Mouse (Mus musculus) lung, postnatal 0 days (tissue): ENCODE results near the gene Adgrb3. TPM values are rescaled to one million over a fixed set of nuclear protein-coding genes. Genes with fewer than 3 reads are reported as not detected.
"Not testable (repeated sequence)": the region's sequence is repeated elsewhere in the genome, so short reads cannot be mapped to it uniquely, and the experiment has no call there.

Source experiments
- ATAC-seq: fragments of 200-750 bp; cut with Nextera tagmentation; 2 replicates; pipeline ENCODE4 v1.8.0; 2017; ENCODE audit warnings: moderate library complexity
- DNase-seq: peaks from one replicate; pipeline ENCODE4 v3.0.0-alpha.2; 2016; ENCODE audit warnings: low spot score
- H3K27ac ChIP-seq: fragments of 300-500 bp; sonication (generic); 2 replicates; pipeline ENCODE4 v1.5.1; 2014; ENCODE audit warnings: antibody characterized with exemption, mild to moderate bottlenecking, low read length, mixed read lengths
- H3K27me3 ChIP-seq: fragments of 300-500 bp; sonication (generic); replicated peaks from 2 replicates; pipeline ENCODE4 v1.6.1; 2014; ENCODE audit warnings: low read length, mixed read lengths; ENCODE audit not compliant: insufficient read depth
- H3K36me3 ChIP-seq: fragments of 300-500 bp; sonication (generic); 2 replicates; pipeline ENCODE4 v1.6.1; 2014; ENCODE audit warnings: low read length, mixed read lengths; ENCODE audit not compliant: insufficient read depth
- H3K4me1 ChIP-seq: fragments of 300-500 bp; sonication (generic); 2 replicates; pipeline ENCODE4 v1.6.1; 2014; ENCODE audit warnings: antibody characterized with exemption, low read depth, low read length, mixed read lengths; ENCODE audit not compliant: insufficient read depth
- H3K4me2 ChIP-seq: fragments of 300-500 bp; sonication (generic); replicated peaks from 2 replicates; pipeline ENCODE4 v1.6.1; 2014; ENCODE audit warnings: low read depth, mild to moderate bottlenecking, low read length, moderate library complexity, mixed read lengths
- H3K4me3 ChIP-seq: fragments of 300-500 bp; sonication (generic); 2 replicates; pipeline ENCODE4 v1.5.1; 2014; ENCODE audit warnings: low read depth, low read length
- H3K9ac ChIP-seq: fragments of 300-500 bp; sonication (generic); replicated peaks from 2 replicates; pipeline ENCODE4 v1.6.1; 2014; ENCODE audit warnings: low read depth, mild to moderate bottlenecking
- H3K9me3 ChIP-seq: fragments of 300-500 bp; sonication (generic); 2 replicates; pipeline ENCODE4 v1.6.1; 2016; ENCODE audit warnings: low read length, mixed read lengths
- CTCF ChIP-seq: IDR thresholded peaks from 2 replicates; pipeline ENCODE4 v1.5.1; 2016; ENCODE audit warnings: antibody characterized with exemption, mild to moderate bottlenecking
- EP300 ChIP-seq: IDR thresholded peaks from 2 replicates; pipeline ENCODE4 v1.6.1; 2016; ENCODE audit warnings: antibody characterized with exemption, mild to moderate bottlenecking, control low read depth
- WGBS: fragments of 180-500 bp; shearing (Covaris S2); extraction: QIAGEN DNeasy Blood & Tissue Kit; methylation state at CpG from one replicate; pipeline ENCODE4 v1.1.7; 2014; 5-methylcytosine and 5-hydroxymethylcytosine counted together
- polyA plus RNA-seq: library from polyadenylated mRNA; unstranded; fragments of >200 nt; fragmentation: Nextera tagmentation; extraction: Ambion mirVana; gene quantifications from 2 replicates; pipeline ENCODE4 v1.2.1, GENCODE M21; 2015

Adgrb3 gene
- polyA plus RNA-seq, 1 experiment from 2014 or later = 0.05 TPM

DNA sequence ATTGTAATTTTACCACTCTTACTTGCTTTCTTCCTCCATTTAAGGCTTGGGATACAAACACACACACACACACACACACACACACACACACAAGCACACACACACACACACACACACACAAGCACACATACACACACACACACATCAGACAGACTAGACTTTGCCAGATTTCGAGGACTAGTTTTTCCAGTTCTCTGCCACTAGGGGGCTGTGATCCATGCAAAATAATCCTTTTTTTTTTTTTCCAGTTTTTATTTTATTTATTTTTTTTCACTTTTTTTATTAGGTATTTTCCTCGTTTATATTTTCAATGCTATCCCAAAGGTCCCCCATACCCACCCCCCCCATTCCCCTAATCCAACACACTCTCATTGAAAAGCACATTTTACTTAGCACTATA, 357.9 kb downstream of the Adgrb3 start:
- DNase-seq, H3K4me3 ChIP-seq, H3K9me3 ChIP-seq, ATAC-seq, H3K36me3 ChIP-seq, H3K4me1 ChIP-seq, H3K9ac ChIP-seq, H3K27ac ChIP-seq, H3K27me3 ChIP-seq, H3K4me2 ChIP-seq: not testable (repeated sequence)
- TF ChIP-seq CTCF = 0 out of 2 replicates have a peak, but pooled peaks have one; percentile 13
- 53% methylated on average over 2 of the region's 2 CpGs for WGBS

DNA sequence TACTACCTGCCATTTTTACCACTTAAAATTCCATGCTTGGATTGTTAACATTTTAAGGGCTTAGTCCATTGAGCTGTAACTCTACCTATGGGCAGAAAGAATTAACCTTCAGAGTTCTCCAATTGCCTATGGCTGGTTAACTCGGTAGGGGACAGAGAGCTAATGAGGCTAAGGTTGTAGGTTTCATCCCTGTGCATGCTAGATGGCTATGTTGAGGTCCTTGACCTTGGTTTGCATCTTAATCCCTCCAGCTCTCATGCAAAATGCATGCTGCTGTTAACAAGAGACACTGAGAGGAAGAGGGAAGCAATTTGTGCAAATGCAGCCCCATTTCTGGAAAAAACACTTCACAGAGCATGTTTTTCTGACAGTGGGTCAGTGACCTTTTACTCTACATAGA, 366.9 kb downstream of the Adgrb3 start:
- H3K9me3 ChIP-seq = no peaks in the 10 kb centered on the region
- no peak overlapping the region for H3K4me2 ChIP-seq
- H3K27me3 ChIP-seq = no peaks in the 10 kb centered on the region
- no peak overlapping the region for H3K27ac ChIP-seq
- no peak overlapping the region for H3K4me3 ChIP-seq
- DNase-seq (no peak), ATAC-seq (no peak)
- WGBS = 53% methylated on average over 1 of the region's 1 CpGs
- no peaks in the 10 kb centered on the region for H3K4me1 ChIP-seq
- no peaks in the 10 kb centered on the region for H3K36me3 ChIP-seq
- no peak overlapping the region for H3K9ac ChIP-seq
- TF ChIP-seq EP300 (no peak), CTCF (no peak)

DNA sequence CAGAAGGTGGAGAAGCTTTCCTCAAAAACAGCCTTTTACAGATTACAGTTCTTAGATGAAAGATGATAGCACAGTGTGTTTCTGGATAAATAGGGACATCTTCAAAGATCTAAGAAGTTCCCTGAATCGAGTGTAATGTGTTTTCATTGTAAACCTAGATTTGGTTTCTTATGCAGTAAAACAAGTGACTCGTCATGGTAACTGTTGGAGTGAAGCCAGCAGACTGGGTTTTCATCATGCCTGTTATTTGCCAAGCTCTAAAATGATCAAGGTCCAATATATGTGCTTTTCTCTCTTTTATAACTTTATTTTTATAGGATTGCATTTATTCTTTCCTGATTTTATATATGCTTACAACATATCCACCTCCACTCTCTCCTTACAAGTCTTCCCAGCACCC, 394.0 kb downstream of the Adgrb3 start:
- Histone ChIP-seq H3K9me3 (no peaks in the 10 kb centered on the region), H3K27me3 (no peaks in the 10 kb centered on the region), H3K4me1 (no peaks in the 10 kb centered on the region), H3K36me3 (no peaks in the 10 kb centered on the region), H3K4me2 (no peak overlapping the region), H3K9ac (no peak overlapping the region), H3K27ac (no peak overlapping the region), H3K4me3 (no peak overlapping the region)
- no peak for ATAC-seq
- no peak for DNase-seq
- WGBS = 49% methylated on average over 2 of the region's 2 CpGs
- TF ChIP-seq EP300 (no peak), CTCF (no peak)

DNA sequence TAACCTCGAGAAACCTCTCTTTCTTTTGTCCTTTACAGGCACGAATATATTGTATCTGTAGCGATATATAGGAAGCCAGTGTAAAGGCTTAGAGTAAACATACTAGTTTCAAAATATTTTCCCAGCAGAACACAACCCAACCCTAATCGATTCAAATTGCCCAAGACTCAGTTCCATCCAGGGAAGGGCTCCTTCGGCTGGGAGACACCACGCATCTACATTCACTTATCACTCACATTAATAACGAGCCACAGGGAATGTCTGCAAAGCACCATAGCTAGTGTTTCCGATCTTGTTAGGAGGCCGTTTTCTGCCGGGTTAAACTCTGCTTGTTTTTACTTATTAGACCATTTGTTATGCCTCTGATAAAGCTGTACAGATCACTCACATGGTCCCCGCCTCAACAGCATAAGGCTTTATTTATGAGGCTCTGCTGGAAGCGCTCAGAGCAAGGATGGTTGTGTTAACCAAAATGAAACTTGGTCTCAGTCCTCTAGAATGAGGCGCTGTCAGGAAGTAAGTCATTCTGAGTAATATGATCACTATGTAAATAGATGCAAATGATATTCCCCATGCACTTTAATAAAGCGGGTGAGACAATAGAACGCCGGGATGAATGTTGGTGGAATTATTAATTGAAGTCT, 399.2 kb downstream of the Adgrb3 start:
- H3K36me3 ChIP-seq = no peaks in the 10 kb centered on the region
- no peak for ATAC-seq
- H3K27me3 ChIP-seq = no peaks in the 10 kb centered on the region
- no peaks in the 10 kb centered on the region for H3K9me3 ChIP-seq
- TF ChIP-seq CTCF (no peak), EP300 (no peak)
- WGBS = 67% methylated on average over 16 of the region's 16 CpGs
- DNase-seq = no peak
- H3K4me1 ChIP-seq = no peaks in the 10 kb centered on the region
- no peak overlapping the region for H3K4me2 ChIP-seq
- H3K9ac ChIP-seq = no peak overlapping the region
- H3K27ac ChIP-seq = no peak overlapping the region
- no peak overlapping the region; the same call in 1 of the 2 replicates for H3K4me3 ChIP-seq

DNA sequence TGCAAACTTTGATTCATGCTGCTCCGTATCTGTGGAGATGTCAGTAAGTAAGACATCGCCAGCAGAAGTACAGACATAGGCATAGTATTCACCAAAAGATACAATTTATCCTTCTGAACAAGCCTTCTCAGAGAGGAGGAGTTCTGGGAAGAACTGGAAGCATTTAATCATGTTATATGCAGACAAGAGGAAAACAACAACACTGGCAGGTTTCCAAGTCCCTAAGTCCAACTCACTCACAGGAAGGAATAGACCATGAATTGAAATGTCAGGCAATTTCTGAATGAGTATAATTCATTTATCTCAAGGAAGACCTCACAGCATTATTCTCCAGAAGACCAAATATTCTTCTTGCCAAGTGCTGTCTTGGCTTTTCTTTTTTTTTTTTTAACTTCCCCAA, 408.8 kb downstream of the Adgrb3 start:
- H3K4me1 ChIP-seq = no peaks in the 10 kb centered on the region
- TF ChIP-seq CTCF (no peak), EP300 (no peak)
- no peaks in the 10 kb centered on the region for H3K36me3 ChIP-seq
- no peak overlapping the region for H3K9ac ChIP-seq
- no peaks in the 10 kb centered on the region for H3K27me3 ChIP-seq
- H3K4me3 ChIP-seq = no peak overlapping the region
- H3K9me3 ChIP-seq = no peaks in the 10 kb centered on the region
- no peak overlapping the region for H3K27ac ChIP-seq
- no peak for DNase-seq
- WGBS = 82% methylated on average over 2 of the region's 2 CpGs
- no peak for ATAC-seq
- no peak overlapping the region for H3K4me2 ChIP-seq

DNA sequence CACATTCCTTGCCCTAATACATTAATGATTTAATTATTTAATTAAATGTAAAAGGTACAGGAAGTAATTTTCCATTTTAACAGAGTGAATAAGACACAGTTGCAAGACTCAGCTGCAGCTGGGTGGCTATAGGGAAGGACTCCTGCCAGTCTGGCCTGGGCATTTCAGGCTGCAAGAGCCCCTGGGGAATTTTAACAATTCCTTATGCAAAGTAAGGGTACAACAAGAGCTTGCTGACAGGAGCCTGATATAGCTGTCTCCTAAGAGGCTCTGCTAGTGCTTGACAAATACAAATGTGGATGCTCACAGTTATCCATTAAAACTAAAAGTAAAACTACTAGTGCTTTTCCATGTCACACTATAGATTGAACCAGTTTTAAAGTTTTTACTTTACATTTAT, 410.1 kb downstream of the Adgrb3 start:
- no peak overlapping the region for H3K27ac ChIP-seq
- H3K9me3 ChIP-seq = no peaks in the 10 kb centered on the region
- H3K4me1 ChIP-seq = no peaks in the 10 kb centered on the region
- H3K4me3 ChIP-seq = no peak overlapping the region
- no peak overlapping the region for H3K9ac ChIP-seq
- no peak overlapping the region for H3K4me2 ChIP-seq
- no peak for DNase-seq
- no peak for TF ChIP-seq CTCF
- TF ChIP-seq EP300 = no peak
- no peak for ATAC-seq
- H3K36me3 ChIP-seq = no peaks in the 10 kb centered on the region
- H3K27me3 ChIP-seq = no peaks in the 10 kb centered on the region

DNA sequence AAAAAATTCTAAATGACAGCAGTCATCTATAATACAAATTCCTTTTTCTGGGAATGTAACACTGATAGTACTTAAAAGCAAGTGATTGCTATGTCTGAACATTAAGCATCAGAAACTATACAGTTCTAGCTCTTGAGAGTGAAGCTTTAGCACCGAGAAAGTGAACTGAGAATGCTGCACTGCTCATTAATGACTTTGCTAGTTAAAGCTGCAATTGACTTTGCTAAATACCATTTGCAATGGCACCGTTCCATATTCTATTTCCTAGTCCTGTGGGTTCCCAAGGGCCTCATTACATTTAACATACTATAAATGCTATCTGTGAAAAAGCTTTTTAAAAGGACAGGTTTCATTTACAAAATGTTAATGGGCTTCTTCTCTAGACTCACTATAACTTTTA, 414.4 kb downstream of the Adgrb3 start:
- no peak for ATAC-seq
- no peaks in the 10 kb centered on the region for H3K27me3 ChIP-seq
- H3K27ac ChIP-seq = no peak overlapping the region
- DNase-seq = no peak
- H3K4me2 ChIP-seq = no peak overlapping the region
- H3K9ac ChIP-seq = no peak overlapping the region
- TF ChIP-seq EP300 (no peak), CTCF (no peak)
- H3K9me3 ChIP-seq = no peaks in the 10 kb centered on the region
- no peak overlapping the region for H3K4me3 ChIP-seq
- no peaks in the 10 kb centered on the region for H3K4me1 ChIP-seq
- 70% methylated on average over 2 of the region's 2 CpGs for WGBS
- no peaks in the 10 kb centered on the region for H3K36me3 ChIP-seq
